Mouse (Mus musculus) forebrain, postnatal 0 days (tissue): ENCODE results near the gene Olfr1150-ps1. TPM values are rescaled to one million over a fixed set of nuclear protein-coding genes. Genes with fewer than 3 reads are reported as not detected.

Experiments used
- ATAC-seq: fragments of 200-750 bp; cut with Nextera tagmentation; 2 replicates; pipeline ENCODE4 v1.8.0; 2017; ENCODE audit warnings: mild to moderate bottlenecking, moderate library complexity
- DNase-seq: peaks from one replicate; pipeline ENCODE4 v3.0.0-alpha.2; 2015
- H3K27ac ChIP-seq: fragments of 300-500 bp; sonication (generic); 2 replicates; pipeline ENCODE4 v1.5.1; 2014; ENCODE audit warnings: low read depth, mild to moderate bottlenecking, antibody characterized with exemption, low read length, moderate library complexity, mixed read lengths
- H3K27me3 ChIP-seq: fragments of 300-500 bp; sonication (generic); 2 replicates; pipeline ENCODE4 v1.6.1; 2014; ENCODE audit warnings: mild to moderate bottlenecking, low read length, mixed read lengths; ENCODE audit not compliant: insufficient read depth
- H3K36me3 ChIP-seq: fragments of 300-500 bp; sonication (generic); 2 replicates; pipeline ENCODE4 v1.6.1; 2014; ENCODE audit warnings: mild to moderate bottlenecking, moderate library complexity; ENCODE audit not compliant: insufficient read depth
- H3K4me1 ChIP-seq: fragments of 300-500 bp; sonication (generic); 2 replicates; pipeline ENCODE4 v1.6.1; 2014; ENCODE audit warnings: antibody characterized with exemption; ENCODE audit not compliant: insufficient read depth
- H3K4me2 ChIP-seq: fragments of 300-500 bp; sonication (generic); 2 replicates; pipeline ENCODE4 v1.6.1; 2014; ENCODE audit warnings: low read depth, mild to moderate bottlenecking, moderate library complexity
- H3K4me3 ChIP-seq: fragments of 300-500 bp; sonication (generic); 2 replicates; pipeline ENCODE4 v1.5.1; 2014; ENCODE audit warnings: low read depth, low read length, mixed read lengths
- H3K9ac ChIP-seq: fragments of 300-500 bp; sonication (generic); 2 replicates; pipeline ENCODE4 v1.6.1; 2014; ENCODE audit warnings: mild to moderate bottlenecking
- H3K9me3 ChIP-seq: fragments of 300-500 bp; sonication (generic); 2 replicates; pipeline ENCODE4 v1.6.1; 2016; ENCODE audit warnings: low read length
- CTCF ChIP-seq: sonication (generic); IDR thresholded peaks from 2 replicates; pipeline ENCODE4 v1.5.1; 2016; ENCODE audit warnings: antibody characterized with exemption, control low read depth, low read depth
- WGBS: fragments of 180-500 bp; shearing (Covaris S2); extraction: QIAGEN DNeasy Blood & Tissue Kit; methylation state at CpG from one replicate; pipeline ENCODE4 v1.1.7; 2014; 5-methylcytosine and 5-hydroxymethylcytosine counted together
- polyA plus RNA-seq: library from polyadenylated mRNA; unstranded; fragments of >200 nt; fragmentation: Nextera tagmentation; extraction: Ambion mirVana; gene quantifications from 2 replicates; pipeline ENCODE4 v1.2.1, GENCODE M21; 2015
- total RNA-seq: library from RNA; depleted of rRNA; stranded (reverse); fragments of >200 nt; gene quantifications from 2 replicates; pipeline ENCODE4 v1.2.3, GENCODE M21; 2014; rRNA removed

The Olfr1150-ps1 gene
- total RNA-seq, result not detected in 2 replicates
- polyA plus RNA-seq, result not detected in 2 replicates

DNA sequence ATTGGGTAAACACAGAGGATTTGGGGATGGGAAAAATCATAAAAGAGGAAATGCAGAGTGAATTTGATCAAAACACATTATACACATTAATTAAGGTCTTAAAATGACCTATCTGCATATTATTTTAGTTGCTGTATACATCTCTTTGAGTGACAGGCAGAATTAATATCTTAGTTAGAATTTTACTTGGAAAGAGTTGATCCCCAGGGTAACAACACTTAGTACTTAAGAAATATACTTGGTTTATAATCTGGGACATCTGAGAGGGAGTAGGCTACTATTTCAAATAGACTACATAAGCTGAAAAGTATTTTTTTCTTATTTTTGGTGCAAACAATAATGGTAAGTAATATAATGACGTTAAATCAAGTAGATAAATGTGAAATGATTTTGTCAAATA, at the start of gene Olfr1150-ps1:
Gene Olfr1150-ps1 (plus strand): TSS at position 301 of the 400 bp plus-strand sequence.
- no peaks in the 10 kb centered on the region for H3K27me3 ChIP-seq
- ATAC-seq, result no peak
- 81% methylated on average over 1 of the region's 1 CpGs for WGBS
- no peaks in the 10 kb centered on the region for H3K4me1 ChIP-seq
- H3K9me3 ChIP-seq, result no peaks in the 10 kb centered on the region
- H3K4me3 ChIP-seq, result no peak within 1 kb of the TSS
- no peak within 1 kb of the TSS for H3K4me2 ChIP-seq
- no peak within 1 kb of the TSS for H3K9ac ChIP-seq
- no peaks in the 10 kb centered on the region for H3K36me3 ChIP-seq
- H3K27ac ChIP-seq, result no peak within 1 kb of the TSS
- DNase-seq, result no peak
- TF ChIP-seq CTCF, result no peak

DNA sequence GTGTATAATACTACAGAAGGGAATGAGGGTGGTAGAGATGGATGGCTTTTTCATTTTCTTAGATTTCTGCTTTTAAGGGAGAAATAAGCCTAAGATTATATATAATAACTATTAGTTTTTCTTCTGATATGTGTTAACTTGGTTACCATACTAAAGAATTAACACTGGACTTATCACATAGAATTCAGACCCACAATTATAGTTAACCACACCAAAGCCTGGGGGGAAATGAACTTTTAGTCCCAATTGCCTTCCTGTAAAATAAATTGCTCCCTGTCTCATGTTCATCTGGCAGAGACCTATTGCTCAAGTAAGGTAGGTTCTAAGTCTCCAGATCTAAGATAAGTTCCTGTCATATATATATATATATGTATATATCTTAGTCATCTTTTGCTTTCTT, 43.5 kb upstream of the Olfr1150-ps1 start, which contains the start of gene Olfr1143:
Gene Olfr1143 (plus strand): TSS at position 301 of the 400 bp plus-strand sequence.
- Histone ChIP-seq H3K9me3 (no peaks in the 10 kb centered on the region), H3K9ac (no peak within 1 kb of the TSS), H3K4me1 (no peaks in the 10 kb centered on the region), H3K4me2 (no peak within 1 kb of the TSS), H3K27me3 (no peaks in the 10 kb centered on the region), H3K27ac (no peak within 1 kb of the TSS), H3K4me3 (no peak within 1 kb of the TSS), H3K36me3 (no peaks in the 10 kb centered on the region)
- DNase-seq (no peak), ATAC-seq (no peak)
- TF ChIP-seq CTCF, result no peak

DNA sequence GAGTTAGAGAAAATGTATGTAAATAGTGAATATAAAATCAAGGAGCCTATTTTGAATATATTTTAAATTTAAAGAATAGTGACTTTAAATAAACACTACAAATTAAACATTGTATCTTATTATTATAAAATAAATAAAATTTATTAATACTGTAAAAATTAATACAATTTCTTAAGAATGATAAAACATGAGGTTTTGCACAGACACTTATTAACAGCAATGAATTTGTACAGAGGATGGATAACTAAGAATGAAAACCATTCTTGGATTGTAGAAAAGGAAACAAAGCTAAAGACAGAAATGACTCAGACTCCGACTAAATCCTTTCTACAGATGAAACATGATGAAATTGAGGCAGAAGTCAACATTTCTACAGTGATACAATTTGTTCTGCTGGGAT, 34.3 kb upstream of the Olfr1150-ps1 start, which contains the start of gene Olfr1145:
Gene Olfr1145 (plus strand): TSS at position 301 of the 400 bp plus-strand sequence.
- Histone ChIP-seq H3K9ac (no peak within 1 kb of the TSS), H3K27ac (no peak within 1 kb of the TSS), H3K27me3 (no peaks in the 10 kb centered on the region), H3K4me1 (no peaks in the 10 kb centered on the region), H3K4me2 (no peak within 1 kb of the TSS), H3K9me3 (no peaks in the 10 kb centered on the region), H3K4me3 (no peak within 1 kb of the TSS), H3K36me3 (no peaks in the 10 kb centered on the region)
- WGBS, result 86% methylated on average over 1 of the region's 1 CpGs
- TF ChIP-seq CTCF, result no peak
- ATAC-seq (no peak), DNase-seq (no peak)

DNA sequence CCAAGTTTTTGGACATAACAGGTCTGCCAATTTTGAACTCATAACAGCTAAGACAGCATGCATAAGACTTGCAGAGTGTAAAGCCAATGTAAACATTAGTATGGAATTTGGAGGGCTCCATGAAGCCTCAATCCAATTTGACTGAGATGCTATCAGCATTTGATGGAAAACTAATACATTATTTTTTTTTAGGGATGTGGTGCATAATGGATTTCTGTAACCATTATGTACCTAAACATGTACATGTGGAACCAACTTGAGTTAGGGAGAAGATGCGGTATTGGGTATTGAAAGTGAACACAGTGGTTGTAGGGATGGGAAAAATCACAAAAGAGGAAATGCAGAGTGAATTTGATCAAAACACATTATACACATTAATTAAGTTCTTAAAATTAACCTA, 13.6 kb upstream of the Olfr1150-ps1 start, which contains the start of gene Olfr1148:
Gene Olfr1148 (plus strand): TSS at position 301 of the 400 bp plus-strand sequence.
- H3K4me2 ChIP-seq, result no peak within 1 kb of the TSS
- no peak for DNase-seq
- H3K4me3 ChIP-seq, result no peak within 1 kb of the TSS
- H3K9ac ChIP-seq, result no peak within 1 kb of the TSS
- no peak for TF ChIP-seq CTCF
- no peak for ATAC-seq
- whole genome bisulfite sequencing, result 98% methylated on average over 1 of the region's 1 CpGs
- H3K27ac ChIP-seq, result no peak within 1 kb of the TSS
- H3K36me3 ChIP-seq, result no peaks in the 10 kb centered on the region
- H3K9me3 ChIP-seq, result no peaks in the 10 kb centered on the region
- no peaks in the 10 kb centered on the region for H3K27me3 ChIP-seq
- no peaks in the 10 kb centered on the region for H3K4me1 ChIP-seq

DNA sequence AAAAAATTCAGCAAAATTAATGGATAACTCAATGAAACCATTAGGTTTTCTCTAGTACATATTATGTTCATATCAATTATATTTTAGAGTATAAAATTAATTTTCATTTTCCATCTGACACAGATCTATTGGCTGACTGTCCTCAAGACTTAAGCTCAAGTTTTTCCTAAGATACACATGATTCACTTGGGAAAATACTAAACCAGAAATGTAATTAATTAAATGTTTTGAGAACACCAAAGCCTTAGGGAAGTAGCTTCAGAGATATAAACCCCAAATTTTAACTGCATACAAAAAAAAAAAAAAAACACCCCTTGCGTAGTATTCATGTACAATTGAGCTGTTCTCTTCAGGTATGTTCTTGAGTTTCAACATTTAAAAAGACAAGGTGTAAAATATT, 11.8 kb downstream of the Olfr1150-ps1 start, which contains the start of gene Olfr1151:
Gene Olfr1151 (plus strand): TSS at position 301 of the 400 bp plus-strand sequence.
- no peaks in the 10 kb centered on the region for H3K36me3 ChIP-seq
- H3K4me2 ChIP-seq, result no peak within 1 kb of the TSS
- no peak within 1 kb of the TSS for H3K9ac ChIP-seq
- H3K9me3 ChIP-seq, result no peaks in the 10 kb centered on the region
- ATAC-seq (no peak), DNase-seq (no peak)
- 90% methylated on average over 1 of the region's 1 CpGs for WGBS
- H3K27me3 ChIP-seq, result no peaks in the 10 kb centered on the region
- no peak within 1 kb of the TSS for H3K4me3 ChIP-seq
- no peak for TF ChIP-seq CTCF
- H3K4me1 ChIP-seq, result no peaks in the 10 kb centered on the region
- no peak within 1 kb of the TSS for H3K27ac ChIP-seq

DNA sequence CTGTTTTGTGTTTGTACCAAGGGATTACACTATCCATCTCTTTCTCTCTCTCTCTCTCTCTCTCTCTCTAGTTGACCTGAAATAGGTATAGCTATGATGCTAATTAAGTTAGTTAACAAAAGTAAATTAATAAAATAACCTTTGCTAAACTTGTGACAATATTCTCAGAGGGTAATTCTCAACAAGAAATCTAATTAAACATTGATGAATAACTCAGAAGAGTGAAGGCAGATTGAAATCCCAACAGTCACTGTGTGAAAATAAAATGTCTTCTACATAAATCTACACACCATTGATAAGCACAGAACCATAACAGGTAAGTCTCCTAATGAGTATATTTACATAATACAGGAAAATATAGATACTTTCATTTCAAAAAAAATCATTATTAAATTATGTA, 22.4 kb downstream of the Olfr1150-ps1 start, which contains the start of gene Olfr1152:
Gene Olfr1152 (plus strand): TSS at position 301 of the 400 bp plus-strand sequence.
- H3K27ac ChIP-seq, result no peak within 1 kb of the TSS
- no peaks in the 10 kb centered on the region for H3K27me3 ChIP-seq
- no peak within 1 kb of the TSS for H3K4me3 ChIP-seq
- no peaks in the 10 kb centered on the region for H3K9me3 ChIP-seq
- TF ChIP-seq CTCF, result no peak
- no peaks in the 10 kb centered on the region for H3K4me1 ChIP-seq
- no peak within 1 kb of the TSS for H3K4me2 ChIP-seq
- H3K9ac ChIP-seq, result no peak within 1 kb of the TSS
- DNase-seq (no peak), ATAC-seq (no peak)
- no peaks in the 10 kb centered on the region for H3K36me3 ChIP-seq

DNA sequence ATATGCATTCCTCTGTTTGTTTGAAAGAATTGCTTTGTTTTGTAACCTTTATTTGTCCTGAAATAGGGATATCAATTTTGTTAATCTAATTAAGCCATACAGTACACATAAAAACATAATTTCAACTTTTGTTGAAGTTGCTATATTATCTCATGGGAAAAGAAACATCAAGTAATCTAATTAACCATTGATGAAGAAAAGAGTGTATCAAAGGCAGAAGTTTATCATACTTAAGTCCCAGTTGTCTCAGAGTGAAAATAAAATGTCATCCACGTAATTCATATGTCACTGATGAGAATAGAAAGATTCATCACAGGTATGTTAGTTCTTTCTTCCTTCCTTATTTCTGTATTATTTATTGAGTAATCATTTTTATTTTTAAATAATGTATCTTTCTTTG, 50.9 kb downstream of the Olfr1150-ps1 start, which contains the start of gene Olfr1153:
Gene Olfr1153 (plus strand): TSS at position 301 of the 400 bp plus-strand sequence.
- Histone ChIP-seq H3K4me3 (no peak within 1 kb of the TSS), H3K4me1 (no peaks in the 10 kb centered on the region), H3K9ac (no peak within 1 kb of the TSS), H3K27ac (no peak within 1 kb of the TSS), H3K27me3 (no peaks in the 10 kb centered on the region), H3K9me3 (no peaks in the 10 kb centered on the region), H3K4me2 (no peak within 1 kb of the TSS), H3K36me3 (no peaks in the 10 kb centered on the region)
- 74% methylated on average over 1 of the region's 1 CpGs for WGBS
- TF ChIP-seq CTCF, result no peak
- no peak for ATAC-seq
- DNase-seq, result no peak

Other genes with a start within 250 kb of the Olfr1150-ps1 start
- 0.14 TPM in 1 of 2 replicates, not detected in the other for gene Olfr1130, start 237.8 kb upstream of the Olfr1150-ps1 start, total RNA-seq
- not detected in 2 replicates for gene Olfr1130, start 237.8 kb upstream of the Olfr1150-ps1 start, polyA plus RNA-seq
- gene Olfr1131, start 216.9 kb upstream of the Olfr1150-ps1 start, total RNA-seq, result not detected in 2 replicates
- gene Olfr1131, start 216.9 kb upstream of the Olfr1150-ps1 start, polyA plus RNA-seq, result not detected in 2 replicates
- gene Olfr1132, start 206.5 kb upstream of the Olfr1150-ps1 start, total RNA-seq, result not detected in 2 replicates
- not detected in 2 replicates for gene Olfr1132, start 206.5 kb upstream of the Olfr1150-ps1 start, polyA plus RNA-seq
- not detected in 2 replicates for gene Olfr1133, start 196.6 kb upstream of the Olfr1150-ps1 start, total RNA-seq
- not detected in 2 replicates for gene Olfr1133, start 196.6 kb upstream of the Olfr1150-ps1 start, polyA plus RNA-seq
- gene Olfr1134, start 185.5 kb upstream of the Olfr1150-ps1 start, total RNA-seq, result not detected in 2 replicates
- gene Olfr1134, start 185.5 kb upstream of the Olfr1150-ps1 start, polyA plus RNA-seq, result not detected in 2 replicates
- not detected in 2 replicates for gene Olfr1135, start 170.3 kb upstream of the Olfr1150-ps1 start, total RNA-seq
- gene Olfr1135, start 170.3 kb upstream of the Olfr1150-ps1 start, polyA plus RNA-seq, result not detected in 2 replicates
- gene Olfr1136, start 150.0 kb upstream of the Olfr1150-ps1 start, total RNA-seq, result not detected in 2 replicates
- not detected in 2 replicates for gene Olfr1136, start 150.0 kb upstream of the Olfr1150-ps1 start, polyA plus RNA-seq
- gene Olfr1137, start 130.8 kb upstream of the Olfr1150-ps1 start, total RNA-seq, result not detected in 2 replicates
- gene Olfr1137, start 130.8 kb upstream of the Olfr1150-ps1 start, polyA plus RNA-seq, result not detected in 2 replicates
- gene Olfr1138, start 104.0 kb upstream of the Olfr1150-ps1 start, total RNA-seq, result not detected in 2 replicates
- gene Olfr1138, start 104.0 kb upstream of the Olfr1150-ps1 start, polyA plus RNA-seq, result not detected in 2 replicates
- gene Olfr1140, start 100.2 kb upstream of the Olfr1150-ps1 start, total RNA-seq, result not detected in 2 replicates
- gene Olfr1140, start 100.2 kb upstream of the Olfr1150-ps1 start, polyA plus RNA-seq, result not detected in 2 replicates
- gene Olfr1141, start 90.0 kb upstream of the Olfr1150-ps1 start, total RNA-seq, result not detected in 2 replicates
- gene Olfr1141, start 90.0 kb upstream of the Olfr1150-ps1 start, polyA plus RNA-seq, result not detected in 2 replicates
- gene Olfr152, start 64.5 kb upstream of the Olfr1150-ps1 start, total RNA-seq, result not detected in 2 replicates
- not detected in 2 replicates for gene Olfr152, start 64.5 kb upstream of the Olfr1150-ps1 start, polyA plus RNA-seq
- not detected in 2 replicates for gene Olfr1143, start 43.4 kb upstream of the Olfr1150-ps1 start, total RNA-seq
- gene Olfr1143, start 43.4 kb upstream of the Olfr1150-ps1 start, polyA plus RNA-seq, result not detected in 2 replicates
- gene Olfr1145, start 34.2 kb upstream of the Olfr1150-ps1 start, total RNA-seq, result not detected in 2 replicates
- not detected in 2 replicates for gene Olfr1145, start 34.2 kb upstream of the Olfr1150-ps1 start, polyA plus RNA-seq
- gene Olfr1148, start 13.5 kb upstream of the Olfr1150-ps1 start, total RNA-seq, result not detected in 2 replicates
- not detected in 2 replicates for gene Olfr1148, start 13.5 kb upstream of the Olfr1150-ps1 start, polyA plus RNA-seq
- not detected in 2 replicates for gene Olfr1151, start 11.9 kb downstream of the Olfr1150-ps1 start, total RNA-seq
- gene Olfr1151, start 11.9 kb downstream of the Olfr1150-ps1 start, polyA plus RNA-seq, result not detected in 2 replicates
- gene Olfr1152, start 22.5 kb downstream of the Olfr1150-ps1 start, total RNA-seq, result not detected in 2 replicates
- not detected in 2 replicates for gene Olfr1152, start 22.5 kb downstream of the Olfr1150-ps1 start, polyA plus RNA-seq
- not detected in 2 replicates for gene Olfr1153, start 51.0 kb downstream of the Olfr1150-ps1 start, total RNA-seq
- gene Olfr1153, start 51.0 kb downstream of the Olfr1150-ps1 start, polyA plus RNA-seq, result not detected in 2 replicates
- gene Olfr1154, start 61.2 kb downstream of the Olfr1150-ps1 start, total RNA-seq, result not detected in 2 replicates
- gene Olfr1154, start 61.2 kb downstream of the Olfr1150-ps1 start, polyA plus RNA-seq, result not detected in 2 replicates
- gene Olfr1155, start 101.1 kb downstream of the Olfr1150-ps1 start, total RNA-seq, result not detected in 2 replicates
- not detected in 2 replicates for gene Olfr1155, start 101.1 kb downstream of the Olfr1150-ps1 start, polyA plus RNA-seq
- gene Olfr1156, start 109.1 kb downstream of the Olfr1150-ps1 start, total RNA-seq, result not detected in 2 replicates
- gene Olfr1156, start 109.1 kb downstream of the Olfr1150-ps1 start, polyA plus RNA-seq, result not detected in 2 replicates
- not detected in 2 replicates for gene Olfr1157, start 124.3 kb downstream of the Olfr1150-ps1 start, total RNA-seq
- not detected in 2 replicates for gene Olfr1157, start 124.3 kb downstream of the Olfr1150-ps1 start, polyA plus RNA-seq
- not detected in 2 replicates for gene Olfr74, start 130.7 kb downstream of the Olfr1150-ps1 start, total RNA-seq
- not detected in 2 replicates for gene Olfr74, start 130.7 kb downstream of the Olfr1150-ps1 start, polyA plus RNA-seq
- gene Olfr1158, start 146.1 kb downstream of the Olfr1150-ps1 start, total RNA-seq, result not detected in 2 replicates
- not detected in 2 replicates for gene Olfr1158, start 146.1 kb downstream of the Olfr1150-ps1 start, polyA plus RNA-seq
- not detected in 2 replicates for gene Olfr1160, start 164.3 kb downstream of the Olfr1150-ps1 start, total RNA-seq
- not detected in 2 replicates for gene Olfr1160, start 164.3 kb downstream of the Olfr1150-ps1 start, polyA plus RNA-seq
- not detected in 2 replicates for gene Olfr1161, start 178.8 kb downstream of the Olfr1150-ps1 start, total RNA-seq
- not detected in 2 replicates for gene Olfr1161, start 178.8 kb downstream of the Olfr1150-ps1 start, polyA plus RNA-seq
- 0.15 TPM in 1 of 2 replicates, not detected in the other for gene Olfr73, start 193.7 kb downstream of the Olfr1150-ps1 start, total RNA-seq
- not detected in 2 replicates for gene Olfr73, start 193.7 kb downstream of the Olfr1150-ps1 start, polyA plus RNA-seq
- gene Olfr1162, start 207.1 kb downstream of the Olfr1150-ps1 start, total RNA-seq, result not detected in 2 replicates
- not detected in 2 replicates for gene Olfr1162, start 207.1 kb downstream of the Olfr1150-ps1 start, polyA plus RNA-seq
- not detected in 2 replicates for gene Olfr1163, start 227.8 kb downstream of the Olfr1150-ps1 start, total RNA-seq
- gene Olfr1163, start 227.8 kb downstream of the Olfr1150-ps1 start, polyA plus RNA-seq, result not detected in 2 replicates
- not detected in 2 replicates for gene Olfr1164, start 250.0 kb downstream of the Olfr1150-ps1 start, total RNA-seq
- gene Olfr1164, start 250.0 kb downstream of the Olfr1150-ps1 start, polyA plus RNA-seq, result not detected in 2 replicates